Mouse (Mus musculus) left cerebral cortex, postnatal 25 days (tissue): ENCODE measurements around the gene Htra1. TPM values are rescaled to one million over a fixed set of nuclear protein-coding genes. Genes with fewer than 3 reads are reported as not detected.

Experiments used
- DNase-seq, 2 experiments: peaks; one replicate each; pipeline ENCODE4 v3.0.0; 2022; ENCODE audit warnings: low spot score in 2 of 2, mixed read lengths in 1 of 2
- intact Hi-C: fragments of 180-260 bp; cut with DNase I; formaldehyde crosslinking; loops from one replicate; pipeline ENCODE4 v1.15.1; 2025
- total RNA-seq, 2 experiments: library from RNA; stranded (reverse); gene quantifications; 2 replicates each; pipeline ENCODE4 v1.2.3; 2021

The Htra1 gene
- total RNA-seq, result 100 to 1,000 TPM; 211 to 225 TPM

DNA sequence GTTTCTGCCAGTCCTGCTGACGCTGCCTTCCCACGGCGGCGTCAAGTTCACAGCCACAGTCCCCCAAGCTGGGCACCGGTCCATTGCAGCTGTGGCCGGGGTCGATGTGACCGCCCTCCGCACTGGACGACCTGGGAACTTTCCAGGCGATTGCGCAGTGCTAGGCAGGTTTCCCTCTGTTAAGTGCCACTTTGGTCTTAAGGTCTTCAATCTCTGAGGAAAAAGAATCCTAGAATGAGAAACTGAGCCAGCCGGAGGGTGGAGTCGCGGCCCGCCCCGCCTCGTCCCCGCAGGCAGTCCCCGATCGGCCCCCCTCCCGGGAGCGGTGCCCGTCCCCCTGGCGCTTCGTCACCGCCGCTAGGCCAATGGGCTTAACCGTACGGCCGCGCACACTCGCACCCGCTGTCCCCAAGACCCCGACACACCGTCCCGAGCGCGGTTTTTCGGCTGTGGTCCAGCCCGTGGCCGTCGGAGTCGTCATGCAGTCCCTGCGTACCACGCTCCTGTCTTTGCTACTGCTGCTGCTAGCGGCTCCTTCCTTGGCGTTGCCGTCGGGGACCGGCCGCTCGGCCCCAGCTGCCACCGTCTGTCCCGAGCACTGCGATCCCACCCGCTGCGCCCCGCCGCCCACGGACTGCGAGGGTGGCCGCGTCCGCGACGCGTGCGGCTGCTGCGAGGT lies at the start of gene Htra1:
TSS of gene Htra1 (plus strand) at position 319 of the 679 bp plus-strand sequence.
- peak; percentile 68 to 82 for DNase-seq
- intact Hi-C loops, result no loop called here

DNA sequence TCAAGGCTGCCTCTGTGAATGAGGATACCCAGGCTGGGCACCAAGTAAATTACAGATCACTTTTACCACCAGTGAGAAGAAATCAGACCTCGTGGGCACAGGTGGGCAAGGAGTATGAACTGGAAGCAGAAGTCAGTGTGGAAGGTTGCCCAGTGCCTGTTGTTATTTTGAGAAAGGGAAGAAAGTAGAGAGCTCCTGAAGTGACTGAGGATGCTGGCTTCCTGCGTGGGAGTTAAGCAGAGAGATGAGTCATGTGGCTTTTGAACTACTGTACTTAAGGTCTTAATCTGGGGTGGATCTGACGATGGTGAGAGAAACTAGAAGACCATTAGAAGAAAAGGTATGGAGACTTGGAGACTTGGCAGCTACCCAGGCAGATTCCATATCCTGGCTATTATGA lies 49.7 kb upstream of the Htra1 start:
- peak in 1 of 2 experiments; percentile 21 for DNase-seq
- intact Hi-C loops, result no loop called here

DNA sequence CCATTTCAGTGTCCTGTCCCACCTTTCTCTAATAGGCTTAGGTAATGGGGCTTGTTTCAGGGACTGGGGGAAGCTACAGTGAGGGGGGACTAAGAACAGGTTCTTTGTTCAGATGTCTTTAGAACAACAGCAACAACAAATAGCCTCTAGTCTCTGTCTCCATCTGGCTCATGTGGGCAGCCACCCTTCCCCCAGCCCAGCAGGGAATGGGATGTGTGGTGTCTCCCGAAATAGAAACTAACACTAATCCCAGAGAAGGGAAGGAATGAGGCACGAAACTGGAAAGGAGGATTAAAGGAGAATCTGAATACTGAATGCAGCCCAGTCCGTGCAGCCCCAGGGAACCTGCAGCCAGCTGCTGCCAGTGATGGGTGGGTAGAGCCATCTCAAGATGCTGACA lies 48.0 kb upstream of the Htra1 start:
- intact Hi-C loops, result no loop called here
- peak; percentile 46 to 80 for DNase-seq

DNA sequence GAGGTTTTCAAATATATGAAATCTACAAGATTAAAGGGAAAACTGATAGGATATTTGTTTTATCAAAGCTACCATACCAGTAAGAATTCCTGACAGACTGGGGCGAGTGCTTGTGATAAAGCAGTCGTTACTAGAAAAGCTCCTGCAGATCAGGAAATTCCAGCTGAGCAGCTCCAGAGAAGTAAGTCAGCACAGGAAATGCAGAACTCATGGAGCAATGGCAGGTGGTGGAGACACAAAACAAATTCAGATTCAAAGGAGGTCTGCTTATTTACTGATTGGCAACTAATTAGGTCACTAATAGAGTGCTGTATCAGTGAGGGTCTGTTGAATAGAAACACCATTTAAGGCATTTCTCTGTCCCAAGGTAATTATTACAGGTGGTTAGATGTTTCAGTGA lies 45.0 kb upstream of the Htra1 start:
- intact Hi-C loops, result no loop called here

DNA sequence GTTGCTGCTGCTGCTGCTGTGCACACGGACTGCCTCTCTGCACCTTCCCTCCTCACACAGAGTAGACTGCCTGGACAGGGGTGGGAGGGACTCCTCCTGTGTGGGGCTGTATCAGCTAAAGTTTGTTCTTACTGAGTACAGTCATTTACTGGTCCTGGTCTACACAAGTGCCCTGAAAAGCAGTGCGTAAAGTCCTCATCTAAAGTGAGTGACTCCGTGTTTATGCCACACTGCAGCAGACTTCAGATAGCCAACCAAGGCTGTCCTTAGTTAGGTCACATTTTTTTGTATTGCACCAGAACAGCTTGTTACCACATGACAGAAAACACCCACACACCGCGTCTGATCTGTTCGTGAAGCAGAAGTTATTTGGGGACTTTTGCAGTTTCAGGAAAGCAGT lies 42.9 kb upstream of the Htra1 start:
- intact Hi-C loops, result no loop called here
- DNase-seq, result peak; percentile 69 to 91

More for the DNA sequence above, 45.0 kb upstream of the Htra1 start:
- DNase-seq, result no peak

DNA sequence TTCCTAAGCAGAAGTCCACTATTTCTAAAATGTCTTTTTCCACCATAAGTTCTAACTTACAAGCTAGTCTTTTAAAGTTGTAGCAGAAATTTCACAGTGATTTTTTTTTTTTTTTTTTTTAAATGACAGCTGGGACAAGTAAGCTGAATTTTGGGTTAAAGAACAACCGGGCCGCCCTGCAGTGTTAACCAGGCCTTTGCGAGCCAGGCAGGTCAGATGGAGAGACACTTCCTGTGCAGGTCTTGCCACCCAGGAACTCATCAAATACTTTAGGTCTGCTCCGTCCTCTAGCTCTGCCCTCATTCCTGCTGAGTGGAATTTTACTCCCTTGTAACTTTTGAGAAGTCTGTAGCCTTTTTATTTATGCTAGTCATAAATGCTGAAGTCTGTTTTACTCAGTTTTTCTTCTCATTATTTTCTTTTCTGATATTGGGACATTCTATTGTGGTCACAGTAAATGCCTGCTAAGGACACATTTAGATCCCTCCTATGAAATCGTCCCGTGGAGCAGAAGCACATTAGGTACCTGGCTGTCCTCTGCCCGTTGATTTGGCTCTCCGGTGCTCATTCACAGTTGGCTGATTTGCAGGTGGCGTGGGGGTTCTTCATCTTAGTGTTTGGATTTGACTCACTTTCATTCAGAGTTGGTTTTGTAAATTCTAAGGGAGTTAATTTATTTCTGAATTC lies 40.8 kb upstream of the Htra1 start:
- intact Hi-C loops, result no loop called here

DNA sequence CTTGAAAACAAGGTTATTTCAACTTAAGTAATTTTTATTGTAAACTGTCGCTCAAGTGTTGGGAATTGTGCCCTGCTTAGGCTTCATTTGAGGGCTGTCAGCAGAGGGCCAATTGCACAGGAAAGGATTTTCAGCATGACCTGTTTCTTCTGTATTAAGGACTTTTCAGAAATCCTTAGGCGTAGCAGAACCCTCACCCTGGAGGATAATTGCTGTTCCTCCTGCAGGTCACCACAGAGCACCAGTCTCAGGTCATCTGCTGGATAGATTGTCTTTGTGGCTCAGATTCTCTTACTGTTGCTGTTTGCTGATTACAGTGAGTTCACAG lies 40.3 kb upstream of the Htra1 start:
- DNase-seq, result no peak
- intact Hi-C loops, result no loop called here

More for the DNA sequence above, 40.8 kb upstream of the Htra1 start:
- no peak for DNase-seq

DNA sequence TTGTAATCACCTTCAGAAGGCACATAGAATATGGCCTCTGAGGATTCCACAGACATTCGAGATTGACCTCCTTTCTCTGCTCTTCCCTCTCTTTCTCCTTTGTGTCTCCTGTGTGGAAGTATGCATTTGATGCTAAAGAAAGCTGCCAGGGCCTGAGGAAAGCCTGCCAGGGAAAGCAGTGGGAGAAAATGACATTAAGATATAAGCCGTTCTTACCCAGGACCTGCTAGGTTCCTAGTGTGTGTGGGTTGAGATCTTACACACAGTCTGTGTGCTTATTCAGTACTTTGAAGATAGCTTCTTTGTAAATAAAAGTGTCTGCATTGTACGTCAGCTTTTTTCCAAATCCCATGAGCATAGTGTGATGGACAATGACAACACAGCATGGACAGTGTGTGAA lies 39.8 kb upstream of the Htra1 start:
- peak; percentile 31 to 81 for DNase-seq
- intact Hi-C loops, result no loop called here

DNA sequence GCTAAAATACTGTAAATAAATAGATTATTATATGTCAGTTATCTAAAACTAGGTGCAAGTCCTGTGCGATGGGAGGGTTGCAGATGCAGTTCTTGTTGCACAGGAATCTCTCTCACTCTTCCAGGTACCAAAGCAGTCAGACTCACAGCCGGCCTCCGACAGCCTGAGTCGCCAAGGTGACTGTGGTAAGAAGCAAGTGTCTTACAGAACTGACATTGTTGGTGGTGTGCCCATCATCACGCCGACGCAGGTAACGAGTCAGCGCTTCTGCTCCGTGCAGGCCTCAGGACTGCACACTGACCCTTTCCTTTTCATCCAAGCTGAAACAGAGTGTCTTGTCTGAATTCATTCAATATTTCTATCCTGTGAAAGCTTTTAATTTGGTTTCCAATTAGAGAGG lies 38.7 kb upstream of the Htra1 start:
- intact Hi-C loops, result no loop called here
- DNase-seq, result no peak

DNA sequence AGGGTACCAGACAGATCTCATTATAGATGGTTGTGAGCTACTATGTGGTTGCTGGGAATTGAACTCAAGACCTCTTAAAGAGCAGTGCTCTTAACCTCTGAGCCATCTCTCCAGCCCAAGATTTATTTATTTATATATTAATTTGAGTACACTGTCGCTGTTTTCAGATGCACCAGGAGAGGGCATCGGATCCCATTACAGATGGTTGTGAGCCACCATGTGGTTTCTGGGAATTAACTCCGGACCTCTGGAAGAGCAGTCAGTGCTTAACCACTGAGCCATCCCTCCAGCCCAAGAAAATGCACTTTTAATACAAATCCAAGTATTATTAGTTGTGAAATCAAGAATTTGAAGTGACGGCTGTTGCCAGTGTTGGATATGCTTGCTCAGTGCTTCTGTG lies 37.5 kb upstream of the Htra1 start:
- DNase-seq, result no peak
- intact Hi-C loops, result no loop called here

DNA sequence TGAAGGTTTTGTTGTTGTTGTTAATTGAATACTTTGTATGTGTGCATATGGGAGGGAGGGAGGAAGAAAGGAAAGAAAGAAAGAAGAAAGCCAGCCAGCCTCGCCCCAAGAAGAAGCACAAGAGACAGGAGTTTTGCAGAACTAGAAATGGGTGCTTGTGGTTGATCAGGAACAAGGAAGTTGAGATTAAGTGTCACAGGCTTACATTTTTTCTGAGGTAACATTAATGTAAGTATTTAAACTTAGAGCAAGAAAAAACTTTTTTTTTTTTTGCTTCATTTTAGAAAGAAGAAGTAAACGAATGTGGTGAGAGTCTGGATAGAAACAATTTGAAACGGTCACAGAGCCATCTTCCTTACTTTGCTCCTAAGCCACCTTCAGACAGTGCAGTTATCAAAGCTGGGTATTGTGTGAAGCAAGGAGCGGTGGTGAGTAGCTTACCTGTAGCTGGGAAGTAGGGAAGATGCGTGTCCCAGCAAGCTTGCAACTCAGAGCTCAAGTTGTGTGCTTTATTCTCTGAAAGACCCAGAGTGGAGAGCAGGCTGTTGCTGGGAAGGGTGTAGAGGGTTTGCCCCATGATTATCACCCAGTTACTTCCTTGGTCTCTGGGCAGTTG lies 35.6 kb upstream of the Htra1 start:
- intact Hi-C loops, result loop anchor here (5.0 kb wide), 1 partner anchor 33 kb away; the partner anchor contains the start of gene Plekha1
- no peak for DNase-seq

DNA sequence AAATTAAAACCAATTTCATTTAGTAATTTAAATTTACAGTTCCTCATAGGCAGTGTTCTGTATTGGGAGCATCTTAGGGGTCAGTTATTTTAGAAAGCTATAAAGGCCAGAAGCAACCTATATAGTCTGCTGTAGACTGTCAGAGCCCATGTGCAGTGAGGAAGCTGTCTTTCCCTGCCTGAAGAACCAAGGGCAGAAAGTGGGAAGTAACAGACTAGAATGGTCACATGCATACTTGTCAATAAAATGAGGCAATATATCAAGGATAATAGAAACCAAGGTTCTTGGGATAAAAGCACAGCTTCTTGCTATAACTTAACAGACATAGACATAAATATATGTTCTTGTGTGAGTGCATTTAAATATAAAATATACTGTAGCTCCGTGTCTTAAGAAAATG lies 33.0 kb upstream of the Htra1 start:
- intact Hi-C loops, result loop anchor here (5.0 kb wide), 1 partner anchor 36 kb away; the partner anchor contains the start of gene Plekha1

DNA sequence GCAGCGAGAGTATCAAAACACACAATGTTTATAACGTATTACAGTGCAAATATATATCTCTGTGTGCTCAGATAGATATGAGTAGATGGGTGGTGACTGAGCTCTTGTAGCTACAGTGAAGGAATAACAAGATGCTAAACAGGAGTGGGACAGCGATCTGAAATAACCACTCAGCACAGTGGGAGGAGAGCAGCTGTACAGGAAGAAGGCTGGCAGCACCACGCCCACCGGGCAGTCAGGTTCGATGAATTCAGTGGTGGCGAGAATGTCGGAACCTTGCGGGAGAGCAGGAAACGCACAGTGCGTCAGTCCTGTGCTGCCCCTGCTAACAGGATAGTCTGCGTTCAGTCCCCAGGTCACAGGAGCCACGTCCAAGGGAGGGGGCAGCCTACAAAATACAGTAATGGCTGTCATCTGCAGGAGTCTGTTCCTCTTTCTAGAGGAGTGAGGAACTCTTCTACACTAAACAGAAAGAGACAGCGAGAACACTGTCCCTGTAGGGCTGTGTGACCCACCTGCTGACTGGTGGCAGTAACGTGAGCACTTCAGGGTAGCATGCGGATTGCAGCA lies 32.3 kb upstream of the Htra1 start:
- intact Hi-C loops, result loop anchor here (5.0 kb wide), 1 partner anchor 36 kb away; the partner anchor contains the start of gene Plekha1
- DNase-seq, result peak; percentile 54 to 84

More for the DNA sequence above, 33.0 kb upstream of the Htra1 start:
- no peak for DNase-seq

DNA sequence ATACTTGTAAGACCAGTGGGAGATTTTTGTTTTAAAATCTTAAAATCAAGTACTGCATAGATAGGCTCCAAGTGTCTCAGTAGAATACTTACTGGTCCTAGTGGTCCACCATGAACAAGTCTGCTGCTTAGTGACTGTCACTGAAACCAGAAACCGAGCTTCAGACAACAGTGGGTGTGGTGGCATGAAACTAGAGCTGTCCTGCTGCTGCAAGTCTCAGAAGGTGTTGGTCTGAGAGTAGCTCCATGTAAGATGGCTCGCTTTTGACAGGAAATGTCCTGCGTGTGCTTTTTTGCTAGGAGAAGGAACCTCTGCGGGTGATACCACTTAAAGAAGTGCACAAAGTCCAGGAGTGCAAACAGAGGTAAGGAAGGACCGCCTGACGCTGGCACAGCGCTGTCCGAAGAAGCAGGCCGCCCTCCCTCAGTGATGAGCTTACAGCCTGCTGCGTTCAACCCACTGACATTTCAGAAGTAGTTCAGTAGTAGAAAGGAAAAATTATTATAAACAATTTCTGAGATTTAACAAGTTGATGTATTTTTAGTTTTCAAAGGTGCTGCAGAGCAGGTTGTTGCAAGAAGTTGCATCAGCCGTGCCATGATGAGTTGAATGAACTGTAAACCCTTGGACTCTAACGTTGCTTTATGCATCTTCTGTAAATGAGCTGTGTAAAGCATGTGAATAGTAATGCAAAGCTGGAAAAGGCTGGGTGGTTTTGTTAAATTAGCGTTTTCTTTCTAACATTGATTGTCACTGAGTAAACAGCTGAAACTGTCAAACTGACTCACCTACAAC lies 31.1 kb upstream of the Htra1 start:
- intact Hi-C loops, result loop anchor here (5.0 kb wide), 1 partner anchor 37 kb away; the partner anchor contains the start of gene Plekha1
- DNase-seq, result no peak

DNA sequence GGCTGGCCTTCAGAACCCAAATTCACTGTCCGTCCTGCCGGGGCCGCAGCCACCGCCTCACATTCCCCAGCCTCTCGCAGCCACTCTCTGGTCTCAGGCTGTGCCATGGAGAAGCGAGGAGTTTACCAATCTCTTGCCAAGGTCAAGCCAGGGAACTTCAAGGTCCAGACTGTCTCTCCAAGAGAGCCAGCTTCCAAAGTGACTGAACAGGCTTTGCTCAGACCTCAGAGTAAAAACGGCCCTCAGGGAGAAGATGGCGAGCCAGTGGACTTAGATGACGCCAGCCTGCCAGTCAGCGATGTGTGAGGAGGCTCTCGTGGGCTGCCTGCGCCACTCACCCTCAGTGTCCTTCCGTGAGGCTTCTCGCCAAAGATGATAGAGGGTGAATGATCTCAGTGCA lies 25.1 kb upstream of the Htra1 start:
- intact Hi-C loops, result no loop called here
- no peak for DNase-seq

DNA sequence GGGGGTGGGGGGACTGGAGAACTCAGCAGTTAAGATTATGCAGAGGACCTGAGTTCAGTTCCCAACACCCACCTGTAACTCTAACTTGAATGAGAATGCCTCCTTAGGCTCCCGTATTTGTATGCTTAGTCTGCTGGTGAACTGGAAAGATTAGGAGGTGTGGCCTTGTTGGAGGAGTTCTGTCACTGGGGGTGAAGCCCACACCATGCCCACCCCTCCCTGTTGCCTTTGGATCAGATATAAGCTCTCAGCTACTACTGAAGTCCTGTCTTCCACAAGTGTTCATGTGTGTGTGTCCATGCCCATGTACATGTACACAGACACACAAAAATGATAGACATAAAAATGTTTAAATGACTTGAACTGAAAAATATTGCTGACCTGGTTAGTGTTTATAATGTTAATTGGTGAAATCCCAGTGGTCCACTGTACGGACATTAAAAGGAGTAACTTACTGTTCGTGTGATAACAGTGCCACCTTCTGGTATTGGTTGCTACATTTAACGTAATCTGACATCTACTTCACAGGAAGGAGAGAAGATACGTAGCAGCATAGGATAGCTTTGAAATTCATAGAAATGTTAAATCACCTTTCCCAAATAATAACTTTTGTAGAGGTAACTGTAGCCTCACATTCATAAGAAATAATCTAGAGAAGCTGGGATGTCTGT lies 21.1 kb upstream of the Htra1 start:
- peak in 1 of 2 experiments; percentile 61 for DNase-seq
- intact Hi-C loops, result loop anchor here (1.0 to 2.0 kb wide), 2 partner anchors 88 to 144 kb away; no protein-coding TSS in a partner anchor

DNA sequence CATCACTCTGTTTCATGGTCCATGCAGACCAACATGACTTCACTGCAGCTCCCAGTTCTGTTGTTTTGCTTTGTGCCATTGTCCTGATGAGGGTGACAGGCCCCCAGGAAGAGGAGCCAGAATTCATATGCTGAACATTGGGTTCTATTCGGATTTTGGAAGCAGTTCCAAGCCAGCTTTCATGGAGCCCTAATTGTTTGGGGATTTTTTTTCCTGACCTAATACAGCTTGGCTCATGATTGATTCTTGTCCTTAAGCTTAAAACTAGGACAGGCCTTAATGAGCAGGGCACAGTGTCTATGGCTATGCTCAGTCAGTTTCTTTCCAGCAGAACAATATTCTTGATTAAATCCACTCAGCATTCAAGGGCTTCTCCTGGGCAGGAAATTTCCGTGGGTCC lies 17.7 kb upstream of the Htra1 start:
- intact Hi-C loops, result no loop called here
- DNase-seq, result peak in 1 of 2 experiments; percentile 55

DNA sequence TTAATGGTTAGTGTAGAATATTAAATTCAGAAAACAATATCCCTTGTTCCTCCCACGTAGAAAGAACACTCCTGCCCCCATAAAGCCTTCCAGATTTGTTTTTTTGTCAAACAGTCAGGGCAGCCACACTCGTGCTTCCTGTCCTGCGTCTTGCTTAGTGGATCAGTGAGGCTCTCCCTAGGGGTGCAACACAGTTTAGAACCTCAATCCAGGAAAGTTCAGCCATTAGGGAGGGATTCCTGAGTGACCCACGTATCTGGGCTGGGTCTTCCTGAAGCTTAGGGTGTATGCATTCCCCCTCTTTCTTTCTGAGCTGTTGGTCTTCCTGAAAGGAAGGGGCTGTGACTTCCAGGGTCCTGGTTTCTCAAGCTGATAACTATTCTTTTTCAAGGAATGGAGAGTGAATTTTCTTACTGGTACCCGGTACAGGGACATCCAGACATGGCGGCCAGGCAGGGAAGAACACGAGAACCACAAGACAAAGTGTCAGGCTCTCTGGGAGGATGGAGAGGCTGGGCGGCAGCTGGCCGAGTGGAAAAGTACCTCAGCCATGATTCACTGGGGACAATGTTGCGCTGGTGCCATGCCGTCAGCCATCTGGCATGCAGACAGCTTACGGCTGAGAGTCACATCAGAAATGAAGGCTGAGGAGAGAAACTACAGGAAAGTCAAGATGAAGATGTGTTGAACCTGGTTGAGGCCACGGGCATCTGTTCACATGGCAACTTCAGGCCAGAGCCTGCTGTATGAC lies 12.8 kb upstream of the Htra1 start:
- peak in 1 of 2 experiments; percentile 74 for DNase-seq
- intact Hi-C loops, result loop anchor here (10.0 kb wide), 1 partner anchor 248 kb away; no protein-coding TSS in a partner anchor
